Mouse (Mus musculus): Measurements from ENCODE around the gene Slc30a2. TPM values are rescaled to one million over a fixed set of nuclear protein-coding genes. Genes with fewer than 3 reads are reported as not detected.

Slc30a2 gene
- polyA plus RNA-seq, 1 experiment: 4.0 TPM

DNA sequence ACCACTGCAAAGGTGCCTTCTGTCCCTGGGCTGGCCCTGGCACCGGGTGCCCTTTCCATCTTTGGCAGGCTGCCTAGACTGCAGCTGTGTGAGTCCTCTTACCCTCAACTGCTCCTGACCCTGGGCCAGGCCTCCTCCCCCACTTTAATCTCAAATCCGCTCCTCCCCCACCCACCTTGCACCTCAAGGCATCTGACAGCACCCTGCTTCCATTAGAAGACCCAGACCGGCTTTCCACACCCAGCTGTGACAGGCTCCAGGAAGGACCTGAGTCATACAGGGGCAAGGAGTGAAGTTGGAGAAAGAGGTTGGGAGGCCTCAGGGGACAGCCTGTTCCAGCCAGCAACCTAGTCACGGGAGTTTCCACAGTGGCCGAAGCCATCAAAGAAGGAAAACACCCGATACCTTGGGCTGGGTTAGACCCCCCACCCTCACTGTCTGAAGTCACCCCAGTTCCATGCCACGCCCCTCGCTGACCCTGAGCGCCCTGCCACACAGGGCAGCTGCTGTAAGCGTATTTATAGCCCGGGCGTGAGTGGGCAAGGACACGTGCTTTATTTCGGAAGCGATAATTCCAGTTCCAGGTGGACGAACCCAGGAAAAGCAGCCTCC lies 13.0 kb downstream of the Slc30a2 start:
- no peak for TF ChIP-seq CTCF (IDR thresholded peaks at IDR 0.05; ENCODE audit: extremely low read depth, insufficient read depth, insufficient read length, insufficient replicate concordance)
- no peak for TF ChIP-seq POLR2A (IDR thresholded peaks at IDR 0.05; ENCODE audit: low read depth, low read length)
- Histone ChIP-seq H3K27ac (ENCODE audit: insufficient read depth, low read length) (no peak overlapping the region), H3K4me3 (ENCODE audit: extremely low read depth, insufficient read depth, insufficient read length) (no peak overlapping the region), H3K4me1 (ENCODE audit: control insufficient read depth, insufficient read depth, insufficient read length) (peaks cover 4% of the 10 kb centered on the region; the same call in 1 of the 2 replicates), H3K27me3 (ENCODE audit: control insufficient read depth, insufficient read depth, low read length) (no peaks in the 10 kb centered on the region), H3K36me3 (ENCODE audit: control insufficient read depth, insufficient read depth, low read length) (no peaks in the 10 kb centered on the region)
- no peak for DNase-seq (ENCODE audit: low read depth in 1 of 2, low spot score in 2 of 2)
- 67% methylated on average over 16 of the region's 16 CpGs for WGBS

DNA sequence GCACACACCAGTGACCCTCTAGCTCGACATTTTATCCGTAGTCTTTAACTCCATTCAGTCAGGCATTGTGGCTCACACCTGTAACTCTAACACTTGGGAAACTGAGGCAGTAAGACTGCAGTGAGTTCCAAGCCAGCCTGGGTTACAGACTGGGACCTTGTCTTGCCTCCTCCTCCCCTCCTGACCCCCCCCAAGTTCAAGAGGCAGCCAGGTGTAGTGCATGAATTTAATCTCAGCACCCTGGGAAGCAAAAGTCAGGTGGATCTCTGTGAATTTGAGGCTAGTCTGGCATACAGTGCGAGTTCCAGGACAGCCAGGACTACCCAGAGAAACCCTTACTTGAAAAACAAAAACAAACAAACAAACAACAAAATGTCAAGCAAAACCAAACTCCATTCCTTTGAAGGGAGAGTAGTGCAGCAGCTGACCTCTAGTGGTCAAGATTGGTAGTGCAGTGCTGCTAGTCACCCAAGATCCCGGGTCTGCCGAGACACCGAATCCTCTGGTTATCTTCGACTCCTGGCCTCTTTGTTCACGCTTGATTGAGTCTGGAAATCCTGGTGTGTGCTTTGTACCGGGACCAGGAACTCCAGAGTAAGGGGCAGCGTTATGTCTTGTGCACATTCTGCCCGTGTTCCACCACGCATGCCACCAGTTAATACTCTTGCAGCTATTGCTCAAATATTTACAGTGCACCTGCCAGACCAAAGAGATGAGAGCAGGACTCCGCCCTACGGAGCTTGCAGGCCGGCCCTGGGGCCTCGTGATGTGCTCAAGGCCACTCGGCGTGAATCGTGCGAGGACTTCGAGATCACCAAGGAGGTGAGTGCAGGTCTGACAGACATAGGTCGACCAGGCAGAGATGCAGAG lies 13.8 kb downstream of the Slc30a2 start:
- TF ChIP-seq CTCF (IDR thresholded peaks at IDR 0.05; ENCODE audit: extremely low read depth, insufficient read depth, insufficient read length, insufficient replicate concordance): peak; percentile 84; the same call in 1 of the 2 replicates
- TF ChIP-seq POLR2A (IDR thresholded peaks at IDR 0.05; ENCODE audit: low read depth, low read length): no peak
- Histone ChIP-seq H3K27ac (ENCODE audit: insufficient read depth, low read length) (no peak overlapping the region), H3K36me3 (ENCODE audit: control insufficient read depth, insufficient read depth, low read length) (no peaks in the 10 kb centered on the region), H3K27me3 (ENCODE audit: control insufficient read depth, insufficient read depth, low read length) (no peaks in the 10 kb centered on the region), H3K4me3 (ENCODE audit: extremely low read depth, insufficient read depth, insufficient read length) (no peak overlapping the region), H3K4me1 (ENCODE audit: control insufficient read depth, insufficient read depth, insufficient read length) (peaks cover 5% of the 10 kb centered on the region; the same call in 1 of the 2 replicates)
- 33% methylated on average over 22 of the region's 22 CpGs for WGBS
- peak; percentile 41 to 58 for DNase-seq (ENCODE audit: low read depth in 1 of 2, low spot score in 2 of 2)

GRCm38 (mm10) chr4:134357461-134357771 lies 14.4 kb downstream of the Slc30a2 start:
- no peaks in the 10 kb centered on the region for H3K36me3 ChIP-seq (ENCODE audit: control insufficient read depth, insufficient read depth, low read length)
- H3K27ac ChIP-seq (ENCODE audit: insufficient read depth, low read length): no peak overlapping the region
- no peaks in the 10 kb centered on the region for H3K27me3 ChIP-seq (ENCODE audit: control insufficient read depth, insufficient read depth, low read length)
- 49% methylated on average over 17 of the region's 17 CpGs for WGBS
- H3K4me1 ChIP-seq (ENCODE audit: control insufficient read depth, insufficient read depth, insufficient read length): peaks cover 9% of the 10 kb centered on the region; the same call in 1 of the 2 replicates
- no peak overlapping the region for H3K4me3 ChIP-seq (ENCODE audit: extremely low read depth, insufficient read depth, insufficient read length)
- no peak for TF ChIP-seq POLR2A (IDR thresholded peaks at IDR 0.05; ENCODE audit: low read depth, low read length)
- no peak for TF ChIP-seq CTCF (IDR thresholded peaks at IDR 0.05; ENCODE audit: extremely low read depth, insufficient read depth, insufficient read length, insufficient replicate concordance)
- no peak for DNase-seq (ENCODE audit: low read depth in 1 of 2, low spot score in 2 of 2)

DNA sequence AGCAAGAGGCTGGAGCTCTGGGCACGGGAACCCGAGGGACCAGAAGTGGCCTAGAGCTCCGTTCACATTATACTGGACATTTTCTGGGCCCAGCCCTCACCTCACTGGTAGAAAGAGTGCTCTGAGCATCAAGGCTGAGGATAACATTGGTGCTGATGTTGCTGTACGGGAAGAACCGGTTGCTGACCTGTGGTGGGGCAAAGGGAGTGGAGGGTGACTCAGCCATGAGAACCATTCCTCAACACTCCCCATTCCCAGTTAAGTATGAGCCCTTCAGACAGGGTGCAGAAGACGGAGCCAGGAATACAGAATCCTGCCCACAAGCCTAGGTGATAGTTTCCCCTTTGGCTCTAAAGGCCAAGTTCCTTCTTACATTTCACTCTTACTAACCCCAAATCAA lies 16.7 kb downstream of the Slc30a2 start:
- Histone ChIP-seq H3K4me1 (ENCODE audit: control insufficient read depth, insufficient read depth, insufficient read length) (peaks cover 27% of the 10 kb centered on the region; the same call in 1 of the 2 replicates), H3K27ac (ENCODE audit: insufficient read depth, low read length) (no peak overlapping the region), H3K27me3 (ENCODE audit: control insufficient read depth, insufficient read depth, low read length) (no peaks in the 10 kb centered on the region), H3K36me3 (ENCODE audit: control insufficient read depth, insufficient read depth, low read length) (no peaks in the 10 kb centered on the region), H3K4me3 (ENCODE audit: extremely low read depth, insufficient read depth, insufficient read length) (no peak overlapping the region)
- TF ChIP-seq POLR2A (IDR thresholded peaks at IDR 0.05; ENCODE audit: low read depth, low read length): no peak
- TF ChIP-seq CTCF (IDR thresholded peaks at IDR 0.05; ENCODE audit: extremely low read depth, insufficient read depth, insufficient read length, insufficient replicate concordance): no peak
- DNase-seq (ENCODE audit: low read depth in 1 of 2, low spot score in 2 of 2): no peak
- 92% methylated on average over 6 of the region's 6 CpGs for WGBS

- Histone ChIP-seq H3K36me3 (ENCODE audit: control insufficient read depth, insufficient read depth, low read length) (no peaks in the 10 kb centered on the region), H3K4me3 (ENCODE audit: extremely low read depth, insufficient read depth, insufficient read length) (no peak overlapping the region), H3K27ac (ENCODE audit: insufficient read depth, low read length) (peak overlapping the region; percentile 82), H3K4me1 (ENCODE audit: control insufficient read depth, insufficient read depth, insufficient read length) (peaks cover 38% of the 10 kb centered on the region; the same call in 1 of the 2 replicates), H3K27me3 (ENCODE audit: control insufficient read depth, insufficient read depth, low read length) (no peaks in the 10 kb centered on the region)
- 14% methylated on average over 5 of the region's 5 CpGs for WGBS
- TF ChIP-seq CTCF (IDR thresholded peaks at IDR 0.05; ENCODE audit: extremely low read depth, insufficient read depth, insufficient read length, insufficient replicate concordance): no peak
- TF ChIP-seq POLR2A (IDR thresholded peaks at IDR 0.05; ENCODE audit: low read depth, low read length): no peak
- DNase-seq (ENCODE audit: low read depth in 1 of 2, low spot score in 2 of 2): peak; percentile 32 to 72
Measured at GRCm38 (mm10) chr4:134361215-134361614, 18.2 kb downstream of the Slc30a2 start.

- Histone ChIP-seq H3K27me3 (ENCODE audit: control insufficient read depth, insufficient read depth, low read length) (no peaks in the 10 kb centered on the region), H3K27ac (ENCODE audit: insufficient read depth, low read length) (peak overlapping the region; percentile 82), H3K4me3 (ENCODE audit: extremely low read depth, insufficient read depth, insufficient read length) (no peak overlapping the region), H3K36me3 (ENCODE audit: control insufficient read depth, insufficient read depth, low read length) (no peaks in the 10 kb centered on the region), H3K4me1 (ENCODE audit: control insufficient read depth, insufficient read depth, insufficient read length) (peaks cover 38% of the 10 kb centered on the region; the same call in 1 of the 2 replicates)
- DNase-seq (ENCODE audit: low read depth in 1 of 2, low spot score in 2 of 2): no peak
- TF ChIP-seq POLR2A (IDR thresholded peaks at IDR 0.05; ENCODE audit: low read depth, low read length) (no peak), CTCF (IDR thresholded peaks at IDR 0.05; ENCODE audit: extremely low read depth, insufficient read depth, insufficient read length, insufficient replicate concordance) (no peak)
- 39% methylated on average over 9 of the region's 9 CpGs for WGBS
Measured at GRCm38 (mm10) chr4:134362124-134362523, 19.1 kb downstream of the Slc30a2 start.
